In the genomic region with DNA sequence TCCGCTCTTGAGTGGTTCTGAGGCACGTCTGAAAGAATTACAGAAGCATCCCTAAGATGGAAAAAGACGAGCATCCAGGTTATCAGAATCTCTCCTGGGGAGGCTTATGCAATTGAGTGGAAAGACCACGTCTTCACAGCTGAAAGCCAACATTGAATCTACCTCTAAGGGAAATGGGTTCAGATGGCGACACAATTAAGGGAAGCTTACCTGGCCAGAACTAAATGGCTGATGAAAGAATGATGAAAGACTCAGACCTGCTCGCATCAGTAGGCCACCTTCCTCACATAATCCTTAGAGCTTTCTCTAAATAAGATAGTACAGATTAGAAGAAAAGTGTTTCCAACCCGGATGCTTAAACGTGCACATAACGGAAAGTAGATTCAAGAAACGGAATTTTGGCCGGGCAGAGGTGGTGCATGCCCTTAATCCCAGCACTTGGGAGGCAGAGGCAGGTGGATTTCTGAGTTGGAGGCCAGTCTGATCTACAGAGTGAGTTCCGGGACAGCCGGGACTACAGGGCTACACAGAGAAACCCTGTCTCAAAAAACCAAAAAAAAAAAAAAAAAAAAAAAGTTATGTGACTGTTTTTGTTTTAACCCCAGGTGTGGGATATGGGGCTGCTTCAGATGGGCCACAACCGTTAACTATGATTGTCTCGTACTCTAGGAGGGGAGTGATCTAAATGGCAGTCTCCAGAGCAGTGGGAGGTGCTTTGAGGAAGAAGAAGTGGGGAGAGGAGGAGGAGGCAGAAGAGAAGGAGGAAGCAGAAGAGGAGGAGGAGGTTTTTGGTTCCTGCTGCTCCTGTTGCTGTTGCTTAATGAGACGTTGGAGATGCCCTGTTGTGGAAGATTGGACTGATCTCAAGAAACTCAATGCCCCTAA, we compare ENCODE assay signal across 8 mouse cellular contexts. TPM values are rescaled to one million over a fixed set of nuclear protein-coding genes. Genes with fewer than 3 reads are reported as not detected.
A peak's percentile ranks its signal among the peaks of the same experiment; 100 is the strongest.
DNase-seq lines count a peak whose midpoint lies in the region; ATAC-seq and TF ChIP-seq lines count a peak whose summit lies in the region.

No protein-coding gene starts in this region.

- peaks cover 37% of the 10 kb centered on the region for H3K79me2 ChIP-seq in myocyte (ENCODE audit: control insufficient read depth, insufficient read depth)

- peak overlapping the region; percentile 97 for H3ac ChIP-seq in myocyte (ENCODE audit: control insufficient read depth, insufficient read length)

- no peak for ATAC-seq in embryonic facial prominence, embryonic 14.5 days (ENCODE audit: low read depth)
- ATAC-seq in intestine, postnatal 0 days, result no peak

- H3K27me3 ChIP-seq in embryonic facial prominence, embryonic 14.5 days (replicated peaks; ENCODE audit: control insufficient read depth, insufficient read depth, low read length), result no peaks in the 10 kb centered on the region
- H3K27me3 ChIP-seq in intestine, postnatal 0 days (replicated peaks; ENCODE audit: control insufficient read depth, insufficient read depth, low read length), result no peaks in the 10 kb centered on the region
- no peaks in the 10 kb centered on the region for H3K27me3 ChIP-seq in myocyte (ENCODE audit: control insufficient read depth, insufficient read depth, insufficient read length)

- DNase-seq in cerebellum, adult 11-12 months, result peak; percentile 25
- DNase-seq in cerebellum, adult 8-10 months, result no peak
- peak; percentile 89 for DNase-seq in 416B (ENCODE audit: low read depth)
- no peak for DNase-seq in embryonic facial prominence, embryonic 14.5 days (ENCODE audit: low spot score)
- DNase-seq in gastrocnemius, postnatal 36 days, result no peak
- DNase-seq in embryo, embryonic 9.5 days (ENCODE audit: extremely low spot score), result no peak

- H3K9ac ChIP-seq in embryonic facial prominence, embryonic 14.5 days (ENCODE audit: low read depth, low read length), result peak overlapping the region; percentile 88
- peak overlapping the region; percentile 98 for H3K9ac ChIP-seq in intestine, postnatal 0 days (ENCODE audit: low read depth, low read length)

- 0 out of 2 replicates have a peak, but pooled peaks cover 4% of the 10 kb centered on the region for H3K9me3 ChIP-seq in embryonic facial prominence, embryonic 14.5 days (ENCODE audit: control insufficient read depth, low read length)
- no peaks in the 10 kb centered on the region for H3K9me3 ChIP-seq in intestine, postnatal 0 days (ENCODE audit: control insufficient read depth)

- TF ChIP-seq POLR2A in myocyte (IDR thresholded peaks at IDR 0.05; ENCODE audit: insufficient read length, low read depth), result peak; percentile 13

- peak overlapping the region; percentile 91 for H3K4me3 ChIP-seq in embryonic facial prominence, embryonic 14.5 days (ENCODE audit: low read depth, low read length)
- H3K4me3 ChIP-seq in intestine, postnatal 0 days (ENCODE audit: low read depth, low read length), result peak overlapping the region; percentile 91
- H3K4me3 ChIP-seq in myocyte, result peak overlapping the region; percentile 46

- TF ChIP-seq CTCF in intestine, postnatal 0 days (IDR thresholded peaks at IDR 0.05; ENCODE audit: low read depth), result no peak

- intact Hi-C loops in gastrocnemius, postnatal 36 days (cut with DNase I), result loop anchor here (5.0 kb wide), 1 partner anchor 36 kb away; a partner anchor contains a TSS

- peak overlapping the region; percentile 65 for H3K4me2 ChIP-seq in embryonic facial prominence, embryonic 14.5 days (ENCODE audit: low read depth, low read length)
- peak overlapping the region; percentile 81 for H3K4me2 ChIP-seq in intestine, postnatal 0 days (replicated peaks; ENCODE audit: low read depth)
- peak overlapping the region; percentile 77 for H3K4me2 ChIP-seq in myocyte (ENCODE audit: low read depth)

- peak overlapping the region; percentile 98 for H3K27ac ChIP-seq in embryonic facial prominence, embryonic 14.5 days (replicated peaks; ENCODE audit: low read depth, low read length)
- H3K27ac ChIP-seq in intestine, postnatal 0 days (ENCODE audit: low read depth, low read length), result peak overlapping the region; percentile 100

- peaks cover 4% of the 10 kb centered on the region; the same call in 1 of the 2 replicates for H3K36me3 ChIP-seq in embryonic facial prominence, embryonic 14.5 days (ENCODE audit: control insufficient read depth, insufficient read depth, low read length)
- H3K36me3 ChIP-seq in intestine, postnatal 0 days (ENCODE audit: control insufficient read depth, insufficient read depth), result no peaks in the 10 kb centered on the region
- no peaks in the 10 kb centered on the region for H3K36me3 ChIP-seq in myocyte (ENCODE audit: control insufficient read depth, insufficient read depth)

- H3K4me1 ChIP-seq in embryonic facial prominence, embryonic 14.5 days (ENCODE audit: control insufficient read depth, insufficient read depth, low read length), result peaks cover 13% of the 10 kb centered on the region; the same call in 1 of the 2 replicates
- H3K4me1 ChIP-seq in intestine, postnatal 0 days (replicated peaks; ENCODE audit: control insufficient read depth, insufficient read depth, low read length), result no peaks in the 10 kb centered on the region

- WGBS in embryonic facial prominence, embryonic 14.5 days, result 24% methylated on average over 16 of the region's 16 CpGs
- WGBS in intestine, postnatal 0 days, result 17% methylated on average over 16 of the region's 16 CpGs

TF ChIP-seq in myocyte, 11 proteins besides CTCF, POLR2A, EP300 and RAD21:
- TF ChIP-seq CEBPB (IDR thresholded peaks at IDR 0.05; ENCODE audit: insufficient read depth, poor library complexity, severe bottlenecking) (peak; percentile 80; the same call in 1 of the 2 replicates), POLR2AphosphoS2 (IDR thresholded peaks at IDR 0.05; ENCODE audit: insufficient read length, low read depth) (peak; percentile 17), TCF3 (IDR thresholded peaks at IDR 0.05; ENCODE audit: insufficient read length, low read depth) (no peak)
TF ChIP-seq in myocyte: peak in this region for 2.

RNA-seq across cellular contexts. Expression of a gene that starts 0.8 kb away (rescaled TPM):
- 33.8 and 35.5 TPM in 2 replicates for polyA plus RNA-seq in embryonic facial prominence, embryonic 14.5 days (2014; fragmentation: Nextera tagmentation; extraction: Ambion mirVana)
- 15.4 and 16.5 TPM in 2 replicates for polyA plus RNA-seq in intestine, postnatal 0 days (2015; fragmentation: Nextera tagmentation; extraction: Ambion mirVana)
- polyA plus RNA-seq in myocyte (2012; fragmentation: generic; extraction: Trizol), result 37.2 TPM
- total RNA-seq in gastrocnemius, postnatal 36 days (2021), result 100 to 1,000 TPM in 1 of 2 experiments, 10 to 100 TPM in 1; 99.7 to 116 TPM

RNA-seq across cellular contexts. Expression of a gene that starts 33.5 kb away (rescaled TPM):
- polyA plus RNA-seq in embryonic facial prominence, embryonic 14.5 days (2014; fragmentation: Nextera tagmentation; extraction: Ambion mirVana), result 6.9 and 11.2 TPM in 2 replicates
- 90.2 and 105 TPM in 2 replicates for polyA plus RNA-seq in intestine, postnatal 0 days (2015; fragmentation: Nextera tagmentation; extraction: Ambion mirVana)
- polyA plus RNA-seq in myocyte (2012; fragmentation: generic; extraction: Trizol), result 29.0 TPM
- 10 to 100 TPM; 43.3 to 47.6 TPM for total RNA-seq in gastrocnemius, postnatal 36 days (2021)

Comparison
In these comparisons a context has a peak if more than half of its experiments do, and no peak if none do; other contexts are left out.
1. DNase-seq: peak in cerebellum, adult 11-12 months (single experiment) and 416B (single experiment); none in cerebellum, adult 8-10 months (single experiment), embryonic facial prominence, embryonic 14.5 days (single experiment), gastrocnemius, postnatal 36 days (0 of 2) and embryo, embryonic 9.5 days (single experiment).
2. Peak in every context shown above with its lines, with median percentiles within 50 percentile points of each other: H3K4me2 ChIP-seq and H3K4me3 ChIP-seq.